ENCODE assay signal across 12 mouse cellular contexts in genomic region chr6:95653662-95654061, GRCm38 (mm10).
"Had no signal": no experiment of that assay in that cellular context is flagged by ENCODE, and none has a peak within 500 bp of the region (broad histone marks: within the 10 kb centered on the region; RNA-seq: fewer than 3 reads in every experiment).

No protein-coding gene starts in this region.

- DNase-seq: left cerebral cortex, postnatal 4 days; liver; liver, embryonic 13.5 days; liver, postnatal 0 days; lung, adult 18-20 months; lung, adult 2 months; lung, embryonic 14.5 days; lung, postnatal 10 days; lung, postnatal 14 days; lung, postnatal 36 days; lung, postnatal 4 days; midbrain, embryonic 14.5 days had no signal
